Mouse (Mus musculus) stomach, embryonic 16.5 days (tissue): ENCODE results near the gene Vars. TPM values are rescaled to one million over a fixed set of nuclear protein-coding genes. Genes with fewer than 3 reads are reported as not detected.
A peak's percentile ranks its signal among the peaks of the same experiment; 100 is the strongest.
"Not testable (repeated sequence)": the region's sequence is repeated elsewhere in the genome, so short reads cannot be mapped to it uniquely, and the experiment has no call there.

Experiments used
- ATAC-seq: fragments of 200-750 bp; cut with Nextera tagmentation; 2 replicates; pipeline ENCODE4 v1.8.0; 2017; ENCODE audit warnings: moderate number of reproducible peaks, moderate TSS enrichment; ENCODE audit not compliant: insufficient read depth, low FRiP score
- H3K27ac ChIP-seq: fragments of 300-500 bp; sonication (generic); 2 replicates; pipeline ENCODE4 v1.5.1; 2014; ENCODE audit warnings: low read length
- H3K27me3 ChIP-seq: fragments of 300-500 bp; sonication (generic); 2 replicates; pipeline ENCODE4 v1.6.1; 2014; ENCODE audit warnings: low read length, control low read depth, mixed read lengths; ENCODE audit not compliant: control insufficient read depth, insufficient read depth
- H3K36me3 ChIP-seq: fragments of 300-500 bp; sonication (generic); 2 replicates; pipeline ENCODE4 v1.6.1; 2014; ENCODE audit warnings: low read length; ENCODE audit not compliant: control insufficient read depth, insufficient read depth
- H3K4me1 ChIP-seq: fragments of 300-500 bp; sonication (generic); 2 replicates; pipeline ENCODE4 v1.6.1; 2014; ENCODE audit warnings: low read length, control low read depth, mixed read lengths; ENCODE audit not compliant: control insufficient read depth, insufficient read depth
- H3K4me2 ChIP-seq: fragments of 300-500 bp; sonication (generic); 2 replicates; pipeline ENCODE4 v1.6.1; 2014; ENCODE audit warnings: low read depth, low read length, mixed read lengths
- H3K4me3 ChIP-seq: fragments of 300-500 bp; sonication (generic); replicated peaks from 2 replicates; pipeline ENCODE4 v1.5.1; 2014; ENCODE audit warnings: mild to moderate bottlenecking, low read length
- H3K9ac ChIP-seq: fragments of 300-500 bp; sonication (generic); 2 replicates; pipeline ENCODE4 v1.6.1; 2014; ENCODE audit warnings: low read length
- H3K9me3 ChIP-seq: fragments of 300-500 bp; sonication (generic); replicated peaks from 2 replicates; pipeline ENCODE4 v1.6.1; 2016; ENCODE audit warnings: low read length, control low read depth; ENCODE audit not compliant: control insufficient read depth
- WGBS: fragments of 180-500 bp; shearing (Covaris S2); extraction: QIAGEN DNeasy Blood & Tissue Kit; methylation state at CpG from one replicate; pipeline ENCODE4 v1.1.7; 2014; 5-methylcytosine and 5-hydroxymethylcytosine counted together
- polyA plus RNA-seq: library from polyadenylated mRNA; unstranded; fragments of >200 nt; fragmentation: Nextera tagmentation; extraction: Ambion mirVana; gene quantifications from 2 replicates; pipeline ENCODE4 v1.2.1, GENCODE M21; 2015

Vars gene
- polyA plus RNA-seq, 1 experiment from 2014 or later, result 82.1 TPM

GRCm38 (mm10) chr17:34979631-34980030 is 21.2 kb upstream of the Vars start:
- Histone ChIP-seq H3K4me1 (peaks cover 9% of the 10 kb centered on the region), H3K27me3 (no peaks in the 10 kb centered on the region), H3K27ac (no peak overlapping the region), H3K9me3 (no peaks in the 10 kb centered on the region), H3K9ac (no peak overlapping the region), H3K36me3 (no peaks in the 10 kb centered on the region), H3K4me2 (no peak overlapping the region), H3K4me3 (no peak overlapping the region)
- 89% methylated on average over 4 of the region's 4 CpGs for WGBS
- no peak for ATAC-seq

- Histone ChIP-seq H3K4me3 (peak overlapping the region; percentile 79), H3K36me3 (peaks cover 4% of the 10 kb centered on the region; the same call in 1 of the 2 replicates), H3K9me3 (no peaks in the 10 kb centered on the region), H3K27ac (no peak overlapping the region), H3K4me2 (peak overlapping the region; percentile 93), H3K4me1 (peaks cover 9% of the 10 kb centered on the region), H3K9ac (peak overlapping the region; percentile 91), H3K27me3 (no peaks in the 10 kb centered on the region)
- 3% methylated on average over 2 of the region's 2 CpGs for WGBS
- ATAC-seq, result no peak
These were observed 20.1 kb upstream of the Vars start for GRCm38 (mm10) chr17:34980655-34981054.

GRCm38 (mm10) chr17:34981690-34982180 is 19.1 kb upstream of the Vars start, which contains the start of gene Lsm2:
Lsm2 (plus strand) TSS chr17:34981862.
- Histone ChIP-seq H3K27ac (peak within 1 kb of the TSS; percentile 98), H3K9me3 (no peaks in the 10 kb centered on the region), H3K4me2 (peak within 1 kb of the TSS; percentile 93), H3K4me1 (peaks cover 9% of the 10 kb centered on the region), H3K27me3 (no peaks in the 10 kb centered on the region), H3K9ac (peak within 1 kb of the TSS; percentile 91), H3K36me3 (peaks cover 7% of the 10 kb centered on the region; the same call in 1 of the 2 replicates), H3K4me3 (peak within 1 kb of the TSS; percentile 79)
- WGBS, result under 1% methylated on average over 58 of the region's 58 CpGs
- peak; percentile 94 for ATAC-seq

- Histone ChIP-seq H3K9me3 (no peaks in the 10 kb centered on the region), H3K9ac (peak overlapping the region; percentile 91), H3K27me3 (no peaks in the 10 kb centered on the region), H3K4me3 (peak overlapping the region; percentile 79), H3K4me1 (peaks cover 9% of the 10 kb centered on the region), H3K4me2 (peak overlapping the region; percentile 93), H3K36me3 (peaks cover 7% of the 10 kb centered on the region; the same call in 1 of the 2 replicates), H3K27ac (peak overlapping the region; percentile 98)
- WGBS, result 1% methylated on average over 15 of the region's 15 CpGs
- no peak for ATAC-seq
These were observed 18.5 kb upstream of the Vars start for GRCm38 (mm10) chr17:34982328-34982727.

- H3K4me1 ChIP-seq, result peaks cover 9% of the 10 kb centered on the region
- peaks cover 7% of the 10 kb centered on the region; the same call in 1 of the 2 replicates for H3K36me3 ChIP-seq
- no peak overlapping the region for H3K27ac ChIP-seq
- no peaks in the 10 kb centered on the region for H3K9me3 ChIP-seq
- H3K4me3 ChIP-seq, result no peak overlapping the region
- H3K9ac ChIP-seq, result no peak overlapping the region
- no peaks in the 10 kb centered on the region for H3K27me3 ChIP-seq
- H3K4me2 ChIP-seq, result no peak overlapping the region
- WGBS, result 76% methylated on average over 2 of the region's 2 CpGs
- ATAC-seq, result no peak
These were observed 16.6 kb upstream of the Vars start for GRCm38 (mm10) chr17:34984218-34984617.

- no peak for ATAC-seq
- Histone ChIP-seq H3K27me3 (no peaks in the 10 kb centered on the region), H3K36me3 (no peaks in the 10 kb centered on the region), H3K27ac (no peak overlapping the region), H3K9ac (no peak overlapping the region), H3K4me1 (peaks cover 18% of the 10 kb centered on the region), H3K4me2 (no peak overlapping the region), H3K4me3 (no peak overlapping the region), H3K9me3 (no peaks in the 10 kb centered on the region)
These were observed 6.0 kb upstream of the Vars start for GRCm38 (mm10) chr17:34994751-34995150.

GRCm38 (mm10) chr17:34995192-34995591 is 5.6 kb upstream of the Vars start:
- not testable (repeated sequence) for H3K4me2 ChIP-seq, H3K9me3 ChIP-seq, H3K4me3 ChIP-seq, H3K9ac ChIP-seq, H3K27me3 ChIP-seq, ATAC-seq, H3K36me3 ChIP-seq, H3K27ac ChIP-seq
- peaks cover 21% of the 10 kb centered on the region for H3K4me1 ChIP-seq
- WGBS, result 90% methylated on average over 4 of the region's 4 CpGs

GRCm38 (mm10) chr17:34995927-34996326 is 4.9 kb upstream of the Vars start:
- peaks cover 21% of the 10 kb centered on the region for H3K4me1 ChIP-seq
- H3K9me3 ChIP-seq, H3K9ac ChIP-seq, ATAC-seq, H3K36me3 ChIP-seq, H3K4me3 ChIP-seq, H3K27me3 ChIP-seq, H3K4me2 ChIP-seq, H3K27ac ChIP-seq: not testable (repeated sequence)
- WGBS, result 94% methylated on average over 4 of the region's 4 CpGs

GRCm38 (mm10) chr17:34996411-34997141 is 4.2 kb upstream of the Vars start:
- Histone ChIP-seq H3K36me3 (no peaks in the 10 kb centered on the region), H3K4me2 (peak overlapping the region; percentile 98; the same call in 1 of the 2 replicates), H3K9me3 (no peaks in the 10 kb centered on the region), H3K4me1 (peaks cover 21% of the 10 kb centered on the region), H3K4me3 (no peak overlapping the region), H3K27me3 (no peaks in the 10 kb centered on the region), H3K27ac (no peak overlapping the region), H3K9ac (no peak overlapping the region)
- no peak for ATAC-seq
- WGBS, result 87% methylated on average over 12 of the region's 14 CpGs
